Mouse (Mus musculus) heart, postnatal 36 days (tissue): Measurements from ENCODE around the gene Rlbp1. TPM values are rescaled to one million over a fixed set of nuclear protein-coding genes. Genes with fewer than 3 reads are reported as not detected.
A peak's percentile ranks its signal among the peaks of the same experiment; 100 is the strongest.

Experiments used
- DNase-seq, 2 experiments: peaks; one replicate each; pipeline ENCODE4 v3.0.0; 2021 to 2022
- intact Hi-C: fragments of 180-260 bp; cut with DNase I; formaldehyde crosslinking; loops from one replicate; pipeline ENCODE4 v1.15.1; 2025
- total RNA-seq, 2 experiments: library from RNA; stranded (reverse); gene quantifications; 2 replicates each; pipeline ENCODE4 v1.2.3; 2021

Rlbp1 gene
- total RNA-seq, 2 experiments from 2014 or later: not detected

- DNase-seq: no peak
- intact Hi-C loops: no loop called here
Measured at GRCm38 (mm10) chr7:79387140-79387539, 292 bp upstream of the Rlbp1 start.

GRCm38 (mm10) chr7:79376516-79377275 is 10.2 kb downstream of the Rlbp1 start:
- no peak for DNase-seq
- intact Hi-C loops: no loop called here

GRCm38 (mm10) chr7:79375594-79375993 is 11.3 kb downstream of the Rlbp1 start:
- intact Hi-C loops: no loop called here

GRCm38 (mm10) chr7:79374017-79374416 is 12.8 kb downstream of the Rlbp1 start:
- no peak for DNase-seq
- intact Hi-C loops: no loop called here

More at GRCm38 (mm10) chr7:79375594-79375993, 11.3 kb downstream of the Rlbp1 start:
- no peak for DNase-seq

GRCm38 (mm10) chr7:79371321-79371879 is 15.4 kb downstream of the Rlbp1 start:
- intact Hi-C loops: loop anchor here (2.0 kb wide), 1 partner anchor 223 kb away; no protein-coding TSS in a partner anchor
- peak; percentile 72 to 75 for DNase-seq

DNA sequence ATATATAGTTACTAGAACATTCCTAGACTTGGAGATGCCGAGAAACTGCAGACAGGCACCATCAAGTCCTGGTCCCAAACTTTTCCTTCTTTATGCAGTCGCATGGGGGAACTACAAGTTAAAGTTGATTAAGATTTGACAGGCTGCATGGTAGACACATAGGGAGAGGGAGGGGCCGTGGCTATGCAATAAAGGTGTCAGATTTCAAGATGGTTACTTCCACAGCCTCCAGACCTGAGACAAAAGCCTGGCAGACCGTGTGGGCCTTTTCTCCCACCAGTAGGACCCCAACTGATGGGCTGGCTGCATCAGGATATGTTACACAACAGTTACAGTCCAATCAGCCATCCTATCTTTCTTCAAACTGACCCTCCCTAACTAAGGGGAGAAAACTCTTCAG is 17.4 kb downstream of the Rlbp1 start:
- no peak for DNase-seq
- intact Hi-C loops: no loop called here

GRCm38 (mm10) chr7:79368664-79369063 is 18.2 kb downstream of the Rlbp1 start:
- intact Hi-C loops: no loop called here
- no peak for DNase-seq

DNA sequence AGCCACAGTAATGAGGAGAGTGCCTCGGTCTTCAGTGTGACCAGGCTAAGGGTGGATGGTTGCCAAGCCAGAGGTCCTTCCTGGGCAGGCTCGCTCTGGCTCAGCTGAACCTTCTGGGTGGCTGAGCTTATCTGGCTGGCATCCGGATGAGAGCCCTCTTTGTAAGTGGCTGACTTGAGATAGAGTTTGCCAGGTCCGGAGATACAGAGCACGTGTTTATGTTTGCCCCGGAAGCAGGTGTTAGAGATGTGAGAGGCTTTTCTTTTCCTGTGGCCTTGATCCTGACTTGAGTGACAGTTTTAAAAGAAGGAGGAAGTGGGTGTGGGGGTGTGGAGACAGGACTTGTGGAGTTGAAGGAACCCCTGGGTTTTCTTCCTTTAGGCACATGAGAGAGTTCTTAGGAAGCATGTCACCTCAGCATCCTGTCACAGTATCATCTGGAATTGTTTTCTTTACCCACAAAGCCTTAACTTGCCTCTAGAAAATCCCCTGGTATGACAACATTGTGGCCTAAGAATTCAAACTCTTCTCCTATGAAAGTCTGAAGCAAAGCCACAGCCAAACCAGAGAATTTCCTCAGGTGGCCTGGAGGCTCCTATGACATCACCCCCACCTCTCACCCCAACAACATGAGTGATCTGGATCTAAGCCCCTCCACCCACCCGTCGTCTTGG is 23.3 kb downstream of the Rlbp1 start:
- peak; percentile 47 to 58 for DNase-seq
- intact Hi-C loops: loop anchor here (5.0 kb wide), 1 partner anchor 104 kb away; the partner anchor contains the start of gene Polg

GRCm38 (mm10) chr7:79362830-79363229 is 24.0 kb downstream of the Rlbp1 start:
- DNase-seq: no peak
- intact Hi-C loops: loop anchor here (5.0 kb wide), 1 partner anchor 104 kb away; the partner anchor contains the start of gene Polg

DNA sequence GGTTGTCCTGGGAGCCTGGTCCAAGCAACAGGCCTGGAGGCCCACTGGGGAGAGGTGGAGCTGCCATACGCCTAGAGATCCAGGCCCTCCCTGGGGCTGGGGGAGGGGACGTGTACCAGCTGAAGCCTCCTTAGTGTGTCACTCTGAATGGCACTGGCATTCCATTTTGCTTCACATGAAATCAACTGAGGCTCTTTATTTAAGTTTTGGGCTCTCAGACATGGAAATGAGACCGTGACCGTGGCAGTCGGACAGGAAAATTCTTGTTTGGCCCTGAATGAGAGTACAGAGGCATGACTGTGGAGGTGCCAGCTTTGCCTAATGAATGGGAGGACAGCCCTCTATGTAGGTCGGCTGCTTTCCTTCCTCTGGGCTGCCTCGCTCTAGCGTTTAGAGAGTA is 24.6 kb downstream of the Rlbp1 start:
- intact Hi-C loops: loop anchor here (5.0 kb wide), 1 partner anchor 105 kb away; the partner anchor contains the start of gene Polg
- DNase-seq: no peak

DNA sequence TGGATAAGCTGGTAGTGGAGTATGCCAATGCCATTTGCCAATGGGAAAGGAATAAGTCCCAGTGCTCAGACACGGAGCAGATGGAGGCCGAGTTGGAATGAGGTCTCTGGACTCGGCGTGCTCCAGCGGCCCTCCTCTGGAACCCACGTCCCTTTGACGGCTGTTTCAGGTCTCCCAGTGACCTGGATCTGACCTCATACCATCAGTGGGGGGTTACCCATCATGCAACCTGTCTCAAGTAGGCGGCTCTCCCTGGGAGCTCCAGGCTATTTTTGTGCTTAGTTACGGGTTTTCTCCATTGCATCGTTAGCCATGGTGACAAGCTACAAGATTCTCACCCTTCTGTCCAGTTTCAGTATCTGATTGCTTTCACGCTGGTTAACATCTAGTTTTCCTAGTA is 26.8 kb downstream of the Rlbp1 start:
- DNase-seq: no peak
- intact Hi-C loops: loop anchor here (5.0 kb wide), 1 partner anchor 107 kb away; the partner anchor contains the start of gene Polg

- intact Hi-C loops: no loop called here
- DNase-seq: no peak
Measured at GRCm38 (mm10) chr7:79359183-79359435, 27.7 kb downstream of the Rlbp1 start.

DNA sequence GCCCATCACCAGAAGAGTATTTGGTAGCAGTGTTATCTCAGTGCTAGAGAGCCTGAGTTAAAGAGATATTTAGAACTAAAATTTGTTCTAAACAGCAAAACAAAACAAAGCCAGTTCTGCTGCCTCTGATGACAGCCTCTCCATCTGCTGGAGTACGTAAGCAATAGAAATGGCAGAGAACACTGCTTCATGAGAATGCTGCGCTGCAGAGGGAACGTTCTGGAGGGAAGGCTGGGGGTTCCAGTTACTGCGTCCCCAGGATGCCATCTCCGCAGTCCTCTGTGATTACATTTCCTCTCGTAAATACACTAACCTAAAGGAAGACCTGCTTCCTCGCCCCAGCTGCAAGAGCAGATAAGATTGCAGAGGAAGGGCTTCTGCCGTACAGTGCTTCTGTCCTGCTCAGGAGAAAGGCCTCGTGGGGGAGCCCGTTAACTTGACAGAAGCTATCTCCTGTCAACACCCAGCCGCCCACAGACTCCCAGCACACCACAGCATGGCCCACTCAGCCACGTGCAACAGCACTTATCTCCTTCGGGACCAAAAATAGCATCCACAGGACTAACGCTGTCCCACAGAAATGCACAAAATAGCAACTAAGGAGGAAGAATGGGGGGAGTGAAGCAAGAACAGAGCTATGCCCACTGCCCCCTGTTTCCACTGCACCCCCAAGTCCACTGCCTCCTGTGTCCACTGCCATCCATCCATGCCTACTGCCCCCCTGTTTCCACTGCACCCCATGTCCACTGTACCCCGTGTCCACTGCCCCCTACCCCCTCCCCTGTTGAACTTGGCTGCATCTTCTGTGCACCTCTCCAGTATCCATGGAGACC is 28.3 kb downstream of the Rlbp1 start:
- peak; percentile 27 to 42 for DNase-seq

GRCm38 (mm10) chr7:79349738-79350386 is 37.0 kb downstream of the Rlbp1 start:
- intact Hi-C loops: loop anchor here (1.0 to 5.0 kb wide), 4 partner anchors 38 to 423 kb away; no protein-coding TSS in a partner anchor
- peak; percentile 64 to 72 for DNase-seq

More for the DNA sequence above, 28.3 kb downstream of the Rlbp1 start:
- intact Hi-C loops: no loop called here

DNA sequence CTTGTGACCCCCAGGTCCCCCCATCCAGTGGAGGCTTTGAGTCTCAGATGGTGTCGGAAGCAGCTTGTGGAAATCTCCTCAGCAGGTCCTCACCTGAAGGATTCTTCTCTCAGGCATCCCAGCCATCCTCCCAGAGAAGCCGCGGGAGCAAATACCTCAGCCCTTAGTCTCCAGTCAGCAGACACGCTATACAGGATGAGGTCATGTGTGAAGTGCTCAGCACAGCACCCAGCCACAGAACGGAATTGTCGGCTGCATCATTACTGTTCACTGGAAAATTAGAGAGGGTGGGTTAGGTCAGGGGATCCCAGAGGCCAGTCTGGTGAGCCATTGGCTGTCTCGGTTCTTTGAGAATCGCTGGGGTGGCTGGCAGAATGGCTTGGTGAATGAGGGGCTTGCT is 38.0 kb downstream of the Rlbp1 start:
- intact Hi-C loops: loop anchor here (1.0 to 5.0 kb wide), 3 partner anchors 37 to 207 kb away; no protein-coding TSS in a partner anchor
- no peak for DNase-seq

DNA sequence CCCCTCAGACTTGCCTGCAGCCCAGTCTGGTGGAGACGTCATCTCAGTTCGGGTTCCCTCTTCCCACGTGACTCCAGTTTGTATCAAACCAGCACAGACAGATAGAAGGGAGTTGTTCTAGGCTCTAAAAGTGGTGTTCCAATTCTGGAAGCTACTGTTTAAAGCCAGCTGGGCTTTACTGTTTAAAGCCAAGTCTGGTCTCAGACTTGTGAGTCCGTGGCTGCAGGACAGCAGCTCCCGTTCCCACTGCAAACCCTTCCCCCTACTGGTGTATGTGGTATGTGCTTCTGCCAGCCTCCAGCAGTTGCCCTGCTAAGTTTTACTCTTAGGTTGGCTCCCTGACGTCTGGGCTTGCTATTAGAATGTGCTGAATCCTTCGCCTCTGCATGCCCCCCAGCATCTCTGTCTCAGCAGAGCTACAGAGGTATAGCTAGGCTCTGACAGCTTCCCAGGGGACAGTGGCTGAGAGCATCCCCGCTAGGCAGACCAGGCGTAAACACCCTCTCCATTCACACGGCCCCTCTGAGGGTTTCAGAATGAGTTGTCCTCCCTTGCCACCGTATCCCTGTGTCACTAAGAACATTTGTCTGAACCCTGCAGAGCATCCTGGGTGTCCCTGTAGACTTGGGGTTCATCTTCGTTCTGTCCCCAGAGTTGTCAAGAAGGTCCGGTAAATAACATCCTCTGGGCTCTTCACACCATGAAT is 39.6 kb downstream of the Rlbp1 start:
- DNase-seq: no peak
- intact Hi-C loops: loop anchor here (5.0 kb wide), 2 partner anchors 35 to 205 kb away; no protein-coding TSS in a partner anchor

DNA sequence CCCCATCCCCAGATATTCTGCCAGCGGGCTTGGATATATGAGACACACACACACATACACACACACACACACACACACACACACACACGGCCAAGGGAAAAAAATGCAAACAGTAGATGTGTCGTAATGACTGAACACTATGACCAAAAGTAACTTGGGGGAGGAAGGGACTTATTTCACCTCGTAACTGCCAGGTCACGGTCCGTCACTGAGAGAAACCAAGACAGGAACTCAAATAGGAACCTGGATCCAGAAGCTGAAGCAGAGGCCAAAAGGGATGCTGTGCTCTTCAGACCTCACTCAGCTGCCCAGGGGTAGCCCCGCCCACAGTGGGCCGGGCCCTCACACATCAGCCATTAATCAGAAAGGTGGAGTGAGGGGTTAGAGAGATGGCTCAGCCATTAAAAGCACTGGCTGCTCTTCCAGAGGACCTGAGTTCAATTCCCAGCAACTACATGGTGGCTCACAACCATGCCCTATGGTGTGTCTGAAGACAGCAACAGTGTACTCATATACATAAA is 40.2 kb downstream of the Rlbp1 start:
- no peak for DNase-seq

DNA sequence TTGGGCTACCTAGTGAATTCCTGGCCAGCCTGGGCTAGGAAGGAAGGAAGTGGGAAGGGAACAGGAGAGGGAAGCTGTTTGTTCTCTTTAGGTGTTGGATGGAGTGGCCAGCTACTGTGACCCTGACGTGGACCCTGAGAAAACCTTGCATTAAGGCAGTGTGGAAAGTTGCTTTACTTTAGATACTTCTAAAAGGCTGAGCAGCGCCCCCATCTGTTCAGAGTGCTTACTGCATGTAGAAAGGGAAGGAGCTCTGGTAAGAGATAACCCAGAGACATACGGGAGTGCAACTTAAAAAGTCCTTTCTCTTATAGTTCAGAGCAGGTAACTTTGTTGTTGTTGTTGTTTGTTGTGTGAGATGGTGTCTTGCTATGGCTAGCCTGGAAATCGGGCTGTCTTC is 40.9 kb downstream of the Rlbp1 start:
- intact Hi-C loops: loop anchor here (5.0 kb wide), 2 partner anchors 34 to 204 kb away; no protein-coding TSS in a partner anchor
- peak; percentile 46 to 67 for DNase-seq

More for the DNA sequence above, 40.2 kb downstream of the Rlbp1 start:
- intact Hi-C loops: loop anchor here (5.0 kb wide), 2 partner anchors 34 to 204 kb away; no protein-coding TSS in a partner anchor

GRCm38 (mm10) chr7:79336362-79336910 is 50.4 kb downstream of the Rlbp1 start:
- DNase-seq: no peak
- intact Hi-C loops: no loop called here
